Mouse (Mus musculus) thymus, adult 2 months (tissue): ENCODE measurements at regions not wholly inside any gene's neighbourhood (a gene's known extent, or its start where the extent isn't known, plus 50 kb on each side); places are given as distances from the start of the nearest gene placed in this dataset.

ENCODE experiments used
- DNase-seq: peaks from one replicate; pipeline ENCODE4 v3.0.0; 2021
- H3K27ac ChIP-seq: fragments of 200-500 bp; 2 replicates; pipeline ENCODE4 v1.5.1; 2012; ENCODE audit warnings: low read length, control low read depth; ENCODE audit not compliant: control insufficient read depth, insufficient read depth
- H3K27me3 ChIP-seq: fragments of 200-500 bp; 2 replicates; pipeline ENCODE4 v1.6.1; 2012; ENCODE audit warnings: mild to moderate bottlenecking, low read length, moderate library complexity, mixed read lengths; ENCODE audit not compliant: control insufficient read depth, insufficient read depth
- H3K36me3 ChIP-seq: fragments of 200-500 bp; 2 replicates; pipeline ENCODE4 v1.6.1; 2012; ENCODE audit warnings: mild to moderate bottlenecking, low read length, moderate library complexity; ENCODE audit not compliant: control insufficient read depth, insufficient read depth
- H3K4me1 ChIP-seq: fragments of 200-500 bp; replicated peaks from 2 replicates; pipeline ENCODE4 v1.6.1; 2012; ENCODE audit warnings: low read length; ENCODE audit not compliant: control insufficient read depth, insufficient read depth
- H3K4me3 ChIP-seq: fragments of 200-500 bp; 2 replicates; pipeline ENCODE4 v1.5.1; 2012; ENCODE audit warnings: mild to moderate bottlenecking, low read length, control low read depth, moderate library complexity; ENCODE audit not compliant: control insufficient read depth, insufficient read depth
- CTCF ChIP-seq: fragments of 200-500 bp; IDR thresholded peaks from 2 replicates; pipeline ENCODE4 v1.5.1; 2012; ENCODE audit warnings: mild to moderate bottlenecking, control low read depth, low read length, moderate library complexity, borderline replicate concordance; ENCODE audit not compliant: control insufficient read depth, poor library complexity, insufficient read depth; ENCODE audit errors: extremely low read depth
- POLR2A ChIP-seq: fragments of 200-500 bp; IDR thresholded peaks from 2 replicates; pipeline ENCODE4 v1.6.1; 2012; ENCODE audit warnings: mild to moderate bottlenecking, low read length, control low read depth, moderate library complexity; ENCODE audit not compliant: control insufficient read depth, poor library complexity, insufficient read depth; ENCODE audit errors: extremely low read depth
- WGBS: fragments of 180-500 bp; shearing (Covaris S2); methylation state at CpG from one replicate; pipeline ENCODE4 v1.1.7; 2018; 5-methylcytosine and 5-hydroxymethylcytosine counted together

DNA sequence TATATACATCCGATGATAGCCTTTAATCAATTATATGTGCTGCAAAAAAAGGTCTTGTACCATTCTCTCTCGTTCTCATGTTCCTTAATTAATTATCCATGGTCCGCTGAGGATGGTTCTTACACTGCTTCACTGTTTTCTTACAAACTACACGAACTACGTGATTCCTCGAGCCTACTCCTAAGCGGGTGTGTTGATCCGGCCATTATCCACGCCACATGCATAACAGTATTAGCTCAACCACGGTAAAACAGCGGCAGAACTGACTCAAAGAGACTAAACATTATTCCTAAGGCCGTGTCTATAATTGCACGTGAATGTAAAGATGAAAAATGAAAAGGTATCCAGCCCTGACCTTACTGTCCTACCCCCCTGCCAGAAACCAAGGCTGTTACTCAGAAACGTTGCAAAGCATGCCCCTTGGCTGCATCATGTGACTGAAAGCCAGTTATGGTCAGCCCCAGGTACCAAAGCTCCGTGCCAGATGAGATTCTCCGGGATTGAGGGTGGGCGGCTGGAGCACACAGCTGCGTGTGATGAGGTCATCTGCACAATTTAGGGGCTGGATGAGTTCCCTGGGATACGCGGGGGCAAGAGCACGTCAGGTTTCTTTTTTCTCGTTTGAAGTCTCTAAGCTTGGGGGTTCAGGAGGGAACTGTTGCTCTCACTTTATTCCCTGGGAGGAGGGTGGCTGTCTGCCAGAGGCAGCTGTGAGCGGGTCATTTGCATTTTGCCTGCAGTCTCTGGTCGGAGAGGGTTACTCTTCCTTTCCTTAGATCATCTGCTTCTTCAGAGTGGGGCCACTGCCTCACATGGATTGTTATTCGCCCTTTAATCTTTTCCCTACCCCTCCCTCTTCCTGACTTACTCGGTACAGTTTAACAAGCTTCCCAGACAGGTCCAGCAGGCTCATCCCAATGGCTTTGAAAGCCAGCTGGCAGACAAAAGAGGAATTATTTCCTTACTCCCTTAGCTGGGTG lies 384.9 kb downstream of the Mllt3 start:
- H3K27ac ChIP-seq, result no peak overlapping the region
- no peaks in the 10 kb centered on the region for H3K27me3 ChIP-seq
- H3K36me3 ChIP-seq, result no peaks in the 10 kb centered on the region
- H3K4me1 ChIP-seq, result no peaks in the 10 kb centered on the region
- WGBS, result 42% methylated on average over 26 of the region's 26 CpGs
- no peak overlapping the region for H3K4me3 ChIP-seq
- TF ChIP-seq CTCF, result no peak
- TF ChIP-seq POLR2A, result no peak
- DNase-seq, result no peak

DNA sequence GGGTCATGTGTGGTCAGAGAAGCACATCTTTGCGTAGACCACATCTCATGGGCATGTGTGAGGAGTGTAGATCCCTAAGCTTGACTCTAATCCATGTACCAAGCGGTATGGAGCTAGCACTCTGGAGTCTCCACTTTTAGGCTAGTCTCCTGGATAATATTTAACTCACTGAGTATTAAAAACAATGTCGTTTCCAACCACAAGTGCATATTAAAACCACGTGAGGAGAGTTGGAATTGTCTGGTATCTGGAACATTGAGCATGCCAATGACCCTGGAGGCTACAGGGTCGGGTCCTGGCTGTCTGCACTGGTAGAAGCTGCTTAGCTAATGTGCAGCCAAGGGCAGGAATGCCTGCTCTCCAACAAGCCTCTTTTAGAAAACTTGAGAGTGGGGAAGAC lies 391.2 kb downstream of the Mllt3 start:
- WGBS, result 93% methylated on average over 5 of the region's 5 CpGs
- no peak overlapping the region for H3K4me3 ChIP-seq
- H3K36me3 ChIP-seq, result no peaks in the 10 kb centered on the region
- no peaks in the 10 kb centered on the region for H3K27me3 ChIP-seq
- TF ChIP-seq CTCF, result no peak
- TF ChIP-seq POLR2A, result no peak
- H3K27ac ChIP-seq, result no peak overlapping the region
- H3K4me1 ChIP-seq, result no peaks in the 10 kb centered on the region
- DNase-seq, result no peak

DNA sequence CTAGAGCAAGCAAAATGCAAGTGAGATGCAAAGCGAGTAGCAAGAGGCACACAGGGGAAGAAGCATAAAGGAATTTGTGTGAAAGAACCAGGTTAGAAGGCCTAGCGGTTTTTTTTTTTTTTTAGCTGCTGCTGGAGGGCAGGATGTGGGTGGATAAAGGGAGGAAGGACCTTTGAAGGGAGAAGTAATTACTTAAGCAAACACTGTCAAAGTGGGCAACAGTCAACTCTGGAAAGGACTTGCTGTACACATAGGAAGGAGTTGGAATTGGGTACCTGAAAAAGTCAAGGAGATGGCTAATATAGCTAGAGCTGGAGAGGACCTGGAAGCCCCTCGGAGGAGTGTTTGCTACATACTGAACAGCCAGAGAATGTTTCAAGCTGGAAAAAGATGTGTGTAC lies 391.6 kb downstream of the Mllt3 start:
- no peak overlapping the region for H3K27ac ChIP-seq

DNA sequence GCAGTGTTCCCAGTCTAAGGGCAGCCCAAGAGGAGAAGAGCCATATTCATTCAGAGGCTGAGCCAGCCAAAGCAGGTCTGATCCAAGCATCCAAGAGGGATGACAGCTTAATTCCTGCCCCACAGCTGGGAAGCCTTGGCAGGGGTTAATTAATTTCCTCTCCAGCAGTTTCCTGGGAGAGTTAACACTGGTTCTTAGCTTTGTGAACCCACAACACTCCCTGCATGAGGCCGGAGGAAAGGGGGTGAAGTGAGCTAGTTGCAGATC lies 394.9 kb downstream of the Mllt3 start:
- no peak overlapping the region for H3K27ac ChIP-seq
- WGBS, result 86% methylated on average over 1 of the region's 1 CpGs
- no peak for DNase-seq
- TF ChIP-seq POLR2A (no peak), CTCF (no peak)
- H3K4me1 ChIP-seq, result no peaks in the 10 kb centered on the region
- H3K27me3 ChIP-seq, result no peaks in the 10 kb centered on the region
- no peaks in the 10 kb centered on the region for H3K36me3 ChIP-seq
- no peak overlapping the region for H3K4me3 ChIP-seq

More for the DNA sequence above, 391.6 kb downstream of the Mllt3 start:
- no peak for TF ChIP-seq POLR2A
- no peak for TF ChIP-seq CTCF
- Histone ChIP-seq H3K4me3 (no peak overlapping the region), H3K4me1 (no peaks in the 10 kb centered on the region), H3K36me3 (no peaks in the 10 kb centered on the region), H3K27me3 (no peaks in the 10 kb centered on the region)
- 44% methylated on average over 3 of the region's 3 CpGs for WGBS
- no peak for DNase-seq

DNA sequence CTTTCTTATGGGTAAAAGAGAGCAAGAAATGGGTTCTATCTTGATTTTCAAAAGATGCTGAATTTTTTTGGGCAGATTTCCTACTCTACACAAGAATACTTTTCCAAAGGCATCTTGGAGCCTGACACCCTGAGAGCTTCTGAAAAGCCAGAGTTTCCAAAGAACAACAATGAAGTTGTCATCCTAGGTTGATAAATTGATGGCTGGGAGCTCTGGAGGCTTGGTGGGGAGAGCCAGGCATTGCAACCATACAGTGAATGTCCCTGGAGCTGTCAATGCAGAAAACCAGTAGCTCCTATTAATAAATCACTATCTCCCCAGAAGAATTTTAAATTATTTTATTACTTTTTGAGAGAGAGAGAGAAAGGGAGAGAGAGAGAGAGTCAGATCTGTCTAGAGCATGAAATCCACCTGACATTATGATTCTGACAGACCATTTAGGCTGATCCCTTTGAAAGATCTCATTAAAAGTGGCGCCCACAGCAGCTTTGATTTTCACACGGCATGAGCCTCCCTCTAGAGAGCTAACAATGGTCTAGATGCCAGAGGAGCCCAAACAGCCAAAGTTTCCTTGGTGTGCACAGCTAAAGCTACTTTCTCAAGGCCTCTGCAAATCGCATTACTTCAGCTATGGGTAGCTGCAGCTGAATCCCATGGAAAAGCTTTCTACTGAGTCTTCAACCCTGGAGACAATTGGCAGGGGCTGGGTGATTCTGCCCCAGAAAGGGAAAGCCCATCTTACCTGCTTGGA lies 395.4 kb downstream of the Mllt3 start:
- Histone ChIP-seq H3K4me3 (no peak overlapping the region), H3K4me1 (no peaks in the 10 kb centered on the region), H3K36me3 (no peaks in the 10 kb centered on the region), H3K27me3 (no peaks in the 10 kb centered on the region), H3K27ac (no peak overlapping the region)
- WGBS, result 92% methylated on average over 3 of the region's 3 CpGs
- TF ChIP-seq POLR2A (no peak), CTCF (no peak)
- no peak for DNase-seq

DNA sequence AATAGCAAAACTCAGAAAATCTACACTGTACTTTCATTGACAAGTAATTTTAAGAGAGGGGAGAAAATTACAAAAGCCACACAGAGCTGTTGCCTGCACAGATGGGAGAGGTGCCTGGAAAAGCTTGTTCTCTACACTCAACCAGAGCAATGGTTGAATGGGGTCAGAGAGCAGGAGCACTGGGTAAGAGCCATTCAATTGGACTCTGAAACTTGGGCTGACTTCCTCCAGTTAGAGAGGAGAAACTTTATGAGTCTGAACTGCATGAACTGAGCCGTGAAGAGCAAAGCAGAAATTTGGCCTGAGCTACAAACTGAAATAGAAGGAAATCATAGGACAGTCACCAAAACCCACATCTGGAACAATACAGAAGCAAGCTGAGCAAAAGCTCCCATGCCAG lies 380.8 kb upstream of the Slc24a2 start:
- H3K36me3 ChIP-seq, result no peaks in the 10 kb centered on the region
- H3K4me1 ChIP-seq, result no peaks in the 10 kb centered on the region
- WGBS, result 93% methylated on average over 1 of the region's 1 CpGs
- no peak for TF ChIP-seq POLR2A
- TF ChIP-seq CTCF, result no peak
- DNase-seq, result no peak
- H3K27me3 ChIP-seq, result no peaks in the 10 kb centered on the region
- H3K27ac ChIP-seq, result no peak overlapping the region
- H3K4me3 ChIP-seq, result no peak overlapping the region

DNA sequence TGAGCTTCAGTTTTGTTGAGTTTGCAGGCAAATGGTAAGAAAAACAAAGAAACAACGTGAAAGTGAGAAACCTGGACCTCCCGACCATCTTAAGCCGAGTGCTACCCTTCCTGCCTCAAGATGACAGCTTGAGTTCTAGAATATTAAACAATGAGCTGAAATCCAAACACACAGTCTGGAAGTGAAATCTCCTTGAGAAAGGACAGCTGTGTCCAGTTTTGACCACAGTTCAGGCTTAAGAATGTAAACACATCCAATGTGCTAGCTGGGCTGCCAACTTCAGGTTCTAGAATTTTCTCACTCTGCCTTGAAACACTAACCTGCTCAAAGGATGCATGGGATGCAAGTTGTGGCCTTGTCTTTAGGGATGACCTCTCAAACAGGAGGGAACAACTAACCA lies 363.4 kb upstream of the Slc24a2 start:
- WGBS, result 92% methylated on average over 3 of the region's 3 CpGs
- no peak for DNase-seq
- Histone ChIP-seq H3K27ac (no peak overlapping the region), H3K4me3 (no peak overlapping the region), H3K36me3 (no peaks in the 10 kb centered on the region), H3K4me1 (no peaks in the 10 kb centered on the region), H3K27me3 (no peaks in the 10 kb centered on the region)
- no peak for TF ChIP-seq POLR2A
- no peak for TF ChIP-seq CTCF
